In the genomic region with DNA sequence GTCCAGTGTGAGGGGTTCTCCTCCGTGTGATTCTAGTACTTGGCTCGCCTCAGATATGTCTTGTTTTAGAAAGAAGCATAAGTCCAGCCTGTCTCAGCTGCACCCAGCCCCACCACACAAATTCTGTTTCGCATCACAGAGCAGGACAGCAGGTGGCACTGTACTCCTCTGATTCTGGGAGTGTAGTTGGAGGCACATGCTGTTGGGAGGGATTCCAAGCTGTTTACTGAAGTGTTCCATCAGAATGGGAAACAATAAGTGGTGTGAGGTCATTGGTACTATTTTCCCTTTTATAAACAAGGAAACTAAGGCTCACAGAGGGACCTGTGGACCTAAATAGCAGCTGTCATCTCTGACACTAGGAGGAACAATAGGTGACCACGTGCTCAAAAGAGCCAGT, we compare ENCODE assay signal across 8 mouse cellular contexts. TPM values are rescaled to one million over a fixed set of nuclear protein-coding genes. Genes with fewer than 3 reads are reported as not detected.
A peak's percentile ranks its signal among the peaks of the same experiment; 100 is the strongest.
DNase-seq lines count a peak whose midpoint lies in the region; ATAC-seq and TF ChIP-seq lines count a peak whose summit lies in the region.

No protein-coding gene starts in this region.

- no peak for DNase-seq in frontal cortex, postnatal 14 days (ENCODE audit: low spot score in 2 of 2)
- peak; percentile 15 for DNase-seq in thymus, postnatal 4 days
- DNase-seq in thymus, adult 2 months = no peak
- DNase-seq in forebrain, postnatal 0 days = peak; percentile 85
- peak; percentile 35 to 59 for DNase-seq in kidney, postnatal 36 days
- peak; percentile 73 for DNase-seq in midbrain, postnatal 0 days (ENCODE audit: low spot score)

- H3K9ac ChIP-seq in forebrain, postnatal 0 days = no peak overlapping the region
- H3K9ac ChIP-seq in midbrain, postnatal 0 days (replicated peaks; ENCODE audit: low read length, poor library complexity, severe bottlenecking) = no peak overlapping the region

- H3K9me3 ChIP-seq in forebrain, postnatal 0 days (ENCODE audit: low read length) = no peaks in the 10 kb centered on the region
- no peaks in the 10 kb centered on the region for H3K9me3 ChIP-seq in midbrain, postnatal 0 days (ENCODE audit: low read length)

- no peak for TF ChIP-seq CTCF in thymus, adult 2 months (IDR thresholded peaks at IDR 0.05; ENCODE audit: borderline replicate concordance, control insufficient read depth, extremely low read depth, insufficient read depth, low read length, poor library complexity)
- TF ChIP-seq CTCF in forebrain, postnatal 0 days (IDR thresholded peaks at IDR 0.05; ENCODE audit: low read depth) = peak; percentile 86
- peak; percentile 87 for TF ChIP-seq CTCF in midbrain, postnatal 0 days (IDR thresholded peaks at IDR 0.05)

- H3K4me3 ChIP-seq in thymus, adult 2 months (ENCODE audit: control insufficient read depth, insufficient read depth, low read length) = no peak overlapping the region
- H3K4me3 ChIP-seq in forebrain, postnatal 0 days (ENCODE audit: low read depth, low read length) = no peak overlapping the region
- no peak overlapping the region for H3K4me3 ChIP-seq in midbrain, postnatal 0 days (ENCODE audit: low read depth, low read length)

- peaks cover 46% of the 10 kb centered on the region for H3K36me3 ChIP-seq in thymus, adult 2 months (ENCODE audit: control insufficient read depth, insufficient read depth, low read length)
- peaks cover 52% of the 10 kb centered on the region for H3K36me3 ChIP-seq in forebrain, postnatal 0 days (ENCODE audit: insufficient read depth)
- H3K36me3 ChIP-seq in midbrain, postnatal 0 days (ENCODE audit: insufficient read depth, low read length) = peaks cover 49% of the 10 kb centered on the region

- no peaks in the 10 kb centered on the region for H3K4me1 ChIP-seq in thymus, adult 2 months (replicated peaks; ENCODE audit: control insufficient read depth, insufficient read depth, low read length)
- no peaks in the 10 kb centered on the region for H3K4me1 ChIP-seq in forebrain, postnatal 0 days (ENCODE audit: insufficient read depth)
- H3K4me1 ChIP-seq in midbrain, postnatal 0 days (ENCODE audit: insufficient read depth, low read length) = no peaks in the 10 kb centered on the region

- ATAC-seq in frontal cortex, adult (ENCODE audit: low TSS enrichment) = peak; percentile 64; the same call in 1 of the 2 replicates
- peak; percentile 89 for ATAC-seq in forebrain, postnatal 0 days
- peak; percentile 41; the same call in 1 of the 2 replicates for ATAC-seq in midbrain, postnatal 0 days (ENCODE audit: low FRiP score)
- no peak for ATAC-seq in inflammation-experienced regulatory T-cells, adult 6 months

- no peak for TF ChIP-seq POLR2A in thymus, adult 2 months (IDR thresholded peaks at IDR 0.05; ENCODE audit: control insufficient read depth, extremely low read depth, insufficient read depth, low read length, poor library complexity)

- no peak overlapping the region for H3K27ac ChIP-seq in thymus, adult 2 months (ENCODE audit: control insufficient read depth, insufficient read depth, low read length)
- H3K27ac ChIP-seq in forebrain, postnatal 0 days (ENCODE audit: low read depth, low read length) = no peak overlapping the region
- no peak overlapping the region for H3K27ac ChIP-seq in midbrain, postnatal 0 days (ENCODE audit: low read depth, low read length)

- WGBS in thymus, adult 2 months = 90% methylated on average over 4 of the region's 4 CpGs
- WGBS in forebrain, postnatal 0 days = 45% methylated on average over 4 of the region's 4 CpGs
- WGBS in midbrain, postnatal 0 days = 60% methylated on average over 4 of the region's 4 CpGs

- H3K27me3 ChIP-seq in thymus, adult 2 months (ENCODE audit: control insufficient read depth, insufficient read depth, low read length) = no peaks in the 10 kb centered on the region
- no peaks in the 10 kb centered on the region for H3K27me3 ChIP-seq in forebrain, postnatal 0 days (ENCODE audit: insufficient read depth, low read length)
- no peaks in the 10 kb centered on the region for H3K27me3 ChIP-seq in midbrain, postnatal 0 days (ENCODE audit: insufficient read depth, low read length)

- H3K4me2 ChIP-seq in forebrain, postnatal 0 days (ENCODE audit: low read depth) = no peak overlapping the region
- no peak overlapping the region for H3K4me2 ChIP-seq in midbrain, postnatal 0 days (ENCODE audit: low read depth, low read length, poor library complexity, severe bottlenecking)

RNA-seq across cellular contexts. Expression of a gene that starts 18.9 kb away (rescaled TPM):
- polyA plus RNA-seq in thymus, adult 2 months (2012; rRNA removed) = 8.5 and 11.2 TPM in 2 replicates
- total RNA-seq in forebrain, postnatal 0 days (2014; rRNA removed) = 25.5 and 34.9 TPM in 2 replicates
- 17.1 and 22.4 TPM in 2 replicates for polyA plus RNA-seq in forebrain, postnatal 0 days (2015; fragmentation: Nextera tagmentation; extraction: Ambion mirVana)
- 24.0 and 27.7 TPM in 2 replicates for total RNA-seq in midbrain, postnatal 0 days (2014; rRNA removed)
- 15.7 and 16.3 TPM in 2 replicates for polyA plus RNA-seq in midbrain, postnatal 0 days (2015; fragmentation: Nextera tagmentation; extraction: Ambion mirVana)
- polyA plus RNA-seq in inflammation-experienced regulatory T-cells, adult 6 months (2017; shearing (Covaris generic)) = 10 to 100 TPM; 11.6 to 15.1 (median 12.6) TPM

Comparison
In these comparisons a context has a peak if more than half of its experiments do, and no peak if none do; other contexts are left out.
1. DNase-seq: peak in thymus, postnatal 4 days (single experiment), forebrain, postnatal 0 days (single experiment), kidney, postnatal 36 days (2 of 2) and midbrain, postnatal 0 days (single experiment); none in frontal cortex, postnatal 14 days (0 of 2) and thymus, adult 2 months (single experiment).